Mouse (Mus musculus): ENCODE measurements around the gene 9130213A22Rik. TPM values are rescaled to one million over a fixed set of nuclear protein-coding genes. Genes with fewer than 3 reads are reported as not detected.
A peak's percentile ranks its signal among the peaks of the same experiment; 100 is the strongest.

9130213A22Rik gene
- polyA plus RNA-seq, 1 experiment from 2014 or later, result 0.40 TPM

- H3K4me3 ChIP-seq, result peak overlapping the region; percentile 47
- no peak overlapping the region for H3K27ac ChIP-seq
- WGBS, result 24% methylated on average over 8 of the region's 8 CpGs
- H3K4me1 ChIP-seq, result no peaks in the 10 kb centered on the region
- H3K36me3 ChIP-seq, result no peaks in the 10 kb centered on the region
- peak overlapping the region; percentile 81 for H3K4me2 ChIP-seq (replicated peaks)
- ATAC-seq (ENCODE audit: insufficient number of reproducible peaks, insufficient read depth, low FRiP score, low TSS enrichment), result peak; percentile 22; the same call in 1 of the 2 replicates
- H3K9ac ChIP-seq, result 0 out of 2 replicates have a peak overlapping the region, but pooled peaks have one; percentile 43
- no peaks in the 10 kb centered on the region for H3K9me3 ChIP-seq
- H3K27me3 ChIP-seq, result 0 out of 2 replicates have a peak, but pooled peaks cover 12% of the 10 kb centered on the region
Measured at GRCm38 (mm10) chr11:69134622-69134968, 12.2 kb upstream of the 9130213A22Rik start.

- Histone ChIP-seq H3K9ac (peak overlapping the region; percentile 43), H3K36me3 (no peaks in the 10 kb centered on the region), H3K4me2 (replicated peaks) (peak overlapping the region; percentile 81), H3K4me1 (no peaks in the 10 kb centered on the region), H3K27ac (no peak overlapping the region), H3K9me3 (no peaks in the 10 kb centered on the region), H3K4me3 (peak overlapping the region; percentile 47), H3K27me3 (0 out of 2 replicates have a peak, but pooled peaks cover 12% of the 10 kb centered on the region)
- peak; percentile 73 for ATAC-seq (ENCODE audit: insufficient number of reproducible peaks, insufficient read depth, low FRiP score, low TSS enrichment)
- WGBS, result 1% methylated on average over 34 of the region's 34 CpGs
Measured at GRCm38 (mm10) chr11:69133923-69134621, 11.7 kb upstream of the 9130213A22Rik start.

GRCm38 (mm10) chr11:69133566-69133922 lies 11.2 kb upstream of the 9130213A22Rik start:
- Histone ChIP-seq H3K27me3 (0 out of 2 replicates have a peak, but pooled peaks cover 12% of the 10 kb centered on the region), H3K9ac (peak overlapping the region; percentile 43; the same call in 1 of the 2 replicates), H3K4me1 (no peaks in the 10 kb centered on the region), H3K9me3 (no peaks in the 10 kb centered on the region), H3K4me3 (peak overlapping the region; percentile 47), H3K27ac (no peak overlapping the region), H3K4me2 (replicated peaks) (peak overlapping the region; percentile 81), H3K36me3 (no peaks in the 10 kb centered on the region)
- ATAC-seq (ENCODE audit: insufficient number of reproducible peaks, insufficient read depth, low FRiP score, low TSS enrichment), result no peak
- 16% methylated on average over 5 of the region's 5 CpGs for WGBS

- peaks cover 10% of the 10 kb centered on the region for H3K4me1 ChIP-seq
- H3K27me3 ChIP-seq, result 0 out of 2 replicates have a peak, but pooled peaks cover 10% of the 10 kb centered on the region
- H3K4me3 ChIP-seq, result no peak overlapping the region
- H3K9ac ChIP-seq, result no peak overlapping the region
- ATAC-seq (ENCODE audit: insufficient number of reproducible peaks, insufficient read depth, low FRiP score, low TSS enrichment), result no peak
- 72% methylated on average over 8 of the region's 8 CpGs for WGBS
- H3K36me3 ChIP-seq, result no peaks in the 10 kb centered on the region
- H3K27ac ChIP-seq, result no peak overlapping the region
- no peak overlapping the region for H3K4me2 ChIP-seq (replicated peaks)
- no peaks in the 10 kb centered on the region for H3K9me3 ChIP-seq
Measured at GRCm38 (mm10) chr11:69128426-69129122, 6.2 kb upstream of the 9130213A22Rik start.

GRCm38 (mm10) chr11:69126706-69127095 lies 4.3 kb upstream of the 9130213A22Rik start:
- 46% methylated on average over 2 of the region's 2 CpGs for WGBS
- Histone ChIP-seq H3K9ac (peak overlapping the region; percentile 39; the same call in 1 of the 2 replicates), H3K4me2 (replicated peaks) (peak overlapping the region; percentile 86), H3K27me3 (0 out of 2 replicates have a peak, but pooled peaks cover 1% of the 10 kb centered on the region), H3K4me1 (peaks cover 10% of the 10 kb centered on the region), H3K9me3 (no peaks in the 10 kb centered on the region), H3K36me3 (no peaks in the 10 kb centered on the region), H3K27ac (no peak overlapping the region), H3K4me3 (peak overlapping the region; percentile 52)
- ATAC-seq (ENCODE audit: insufficient number of reproducible peaks, insufficient read depth, low FRiP score, low TSS enrichment), result no peak

- H3K36me3 ChIP-seq, result no peaks in the 10 kb centered on the region
- no peak for ATAC-seq (ENCODE audit: insufficient number of reproducible peaks, insufficient read depth, low FRiP score, low TSS enrichment)
- peak overlapping the region; percentile 86 for H3K4me2 ChIP-seq (replicated peaks)
- H3K27me3 ChIP-seq, result no peaks in the 10 kb centered on the region
- H3K27ac ChIP-seq, result peak overlapping the region; percentile 76; the same call in 1 of the 2 replicates
- H3K9me3 ChIP-seq, result no peaks in the 10 kb centered on the region
- peak overlapping the region; percentile 39 for H3K9ac ChIP-seq
- WGBS, result 12% methylated on average over 20 of the region's 20 CpGs
- H3K4me1 ChIP-seq, result peaks cover 14% of the 10 kb centered on the region
- peak overlapping the region; percentile 52 for H3K4me3 ChIP-seq
Measured at GRCm38 (mm10) chr11:69125919-69126705, 3.7 kb upstream of the 9130213A22Rik start.

GRCm38 (mm10) chr11:69125852-69125918 lies 3.3 kb upstream of the 9130213A22Rik start, which contains the start of gene Aloxe3:
Aloxe3 (plus strand) TSS chr11:69125896.
- H3K4me2 ChIP-seq (replicated peaks), result peak within 1 kb of the TSS; percentile 86
- H3K36me3 ChIP-seq, result no peaks in the 10 kb centered on the region
- WGBS, result 2% methylated on average over 3 of the region's 3 CpGs

GRCm38 (mm10) chr11:69125041-69125851 lies 2.9 kb upstream of the 9130213A22Rik start:
- WGBS, result under 1% methylated on average over 24 of the region's 24 CpGs
- Histone ChIP-seq H3K9ac (peak overlapping the region; percentile 39), H3K27me3 (no peaks in the 10 kb centered on the region), H3K4me1 (peaks cover 21% of the 10 kb centered on the region), H3K4me2 (replicated peaks) (peak overlapping the region; percentile 86), H3K36me3 (no peaks in the 10 kb centered on the region), H3K4me3 (peak overlapping the region; percentile 52), H3K9me3 (no peaks in the 10 kb centered on the region), H3K27ac (peak overlapping the region; percentile 76)
- no peak for ATAC-seq (ENCODE audit: insufficient number of reproducible peaks, insufficient read depth, low FRiP score, low TSS enrichment)

More at GRCm38 (mm10) chr11:69125852-69125918, 3.3 kb upstream of the 9130213A22Rik start, which contains the start of gene Aloxe3:
- no peak for ATAC-seq (ENCODE audit: insufficient number of reproducible peaks, insufficient read depth, low FRiP score, low TSS enrichment)
- Histone ChIP-seq H3K9me3 (no peaks in the 10 kb centered on the region), H3K4me3 (peak within 1 kb of the TSS; percentile 52), H3K9ac (peak within 1 kb of the TSS; percentile 39), H3K4me1 (peaks cover 19% of the 10 kb centered on the region), H3K27ac (peak within 1 kb of the TSS; percentile 76), H3K27me3 (no peaks in the 10 kb centered on the region)

- H3K27me3 ChIP-seq, result no peaks in the 10 kb centered on the region
- under 1% methylated on average over 3 of the region's 3 CpGs for WGBS
- H3K36me3 ChIP-seq, result no peaks in the 10 kb centered on the region
- H3K9me3 ChIP-seq, result no peaks in the 10 kb centered on the region
- H3K4me1 ChIP-seq, result peaks cover 29% of the 10 kb centered on the region
- no peak overlapping the region for H3K27ac ChIP-seq
- ATAC-seq (ENCODE audit: insufficient number of reproducible peaks, insufficient read depth, low FRiP score, low TSS enrichment), result no peak
- no peak overlapping the region for H3K9ac ChIP-seq
- H3K4me2 ChIP-seq (replicated peaks), result peak overlapping the region; percentile 88; the same call in 1 of the 2 replicates
- H3K4me3 ChIP-seq, result peak overlapping the region; percentile 77
Measured at GRCm38 (mm10) chr11:69124498-69124847, 2.1 kb upstream of the 9130213A22Rik start.

GRCm38 (mm10) chr11:69123693-69124497 lies 1.5 kb upstream of the 9130213A22Rik start:
- Histone ChIP-seq H3K27me3 (no peaks in the 10 kb centered on the region), H3K9me3 (no peaks in the 10 kb centered on the region), H3K36me3 (no peaks in the 10 kb centered on the region), H3K4me2 (replicated peaks) (peak overlapping the region; percentile 88), H3K9ac (peak overlapping the region; percentile 41), H3K27ac (peak overlapping the region; percentile 72), H3K4me3 (peak overlapping the region; percentile 77), H3K4me1 (peaks cover 35% of the 10 kb centered on the region)
- under 1% methylated on average over 31 of the region's 31 CpGs for WGBS
- 0 out of 2 replicates have a peak, but pooled peaks have one; percentile 25 for ATAC-seq (ENCODE audit: insufficient number of reproducible peaks, insufficient read depth, low FRiP score, low TSS enrichment)

Measured in embryonic facial prominence, embryonic 12.5 days (tissue).